Mouse (Mus musculus) lung, postnatal 0 days (tissue): Measurements from ENCODE around the gene Krt19.

Source experiments
- CTCF ChIP-seq: IDR thresholded peaks from 2 replicates; pipeline ENCODE4 v1.5.1; 2016; ENCODE audit warnings: antibody characterized with exemption, mild to moderate bottlenecking
- EP300 ChIP-seq: IDR thresholded peaks from 2 replicates; pipeline ENCODE4 v1.6.1; 2016; ENCODE audit warnings: antibody characterized with exemption, mild to moderate bottlenecking, control low read depth

GRCm38 (mm10) chr11:100137693-100138092 is 10.8 kb downstream of the Krt19 start:
- TF ChIP-seq CTCF, result no peak
- no peak for TF ChIP-seq EP300
